Mouse (Mus musculus): ENCODE data around the gene Tekt3.

Tekt3 gene

GRCm38 (mm10) chr11:63058375-63058952 lies 3.0 kb upstream of the Tekt3 start:
- no peak for DNase-seq (ENCODE audit: low spot score in 2 of 2)

DNA sequence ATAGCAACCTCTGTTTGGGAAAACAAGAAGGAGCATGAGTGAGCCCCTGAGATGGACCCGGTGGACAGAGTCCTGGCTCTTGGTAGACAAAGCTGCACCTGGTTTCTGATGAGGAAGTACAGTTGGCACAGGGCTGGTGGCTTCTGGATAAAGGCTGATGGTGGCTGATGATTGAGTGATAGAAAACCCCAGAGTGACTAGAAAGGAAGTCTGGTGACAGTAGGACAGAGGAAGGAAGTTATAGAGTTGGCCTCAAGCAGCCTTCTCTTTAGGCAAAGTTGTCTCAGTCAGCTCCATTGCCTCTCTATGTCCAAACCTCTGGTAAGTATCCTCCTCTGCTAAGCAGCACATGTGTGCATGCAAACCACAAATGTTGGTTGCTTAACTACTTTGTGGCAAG lies 1.5 kb upstream of the Tekt3 start:
- DNase-seq (ENCODE audit: low spot score in 2 of 2) = no peak

DNA sequence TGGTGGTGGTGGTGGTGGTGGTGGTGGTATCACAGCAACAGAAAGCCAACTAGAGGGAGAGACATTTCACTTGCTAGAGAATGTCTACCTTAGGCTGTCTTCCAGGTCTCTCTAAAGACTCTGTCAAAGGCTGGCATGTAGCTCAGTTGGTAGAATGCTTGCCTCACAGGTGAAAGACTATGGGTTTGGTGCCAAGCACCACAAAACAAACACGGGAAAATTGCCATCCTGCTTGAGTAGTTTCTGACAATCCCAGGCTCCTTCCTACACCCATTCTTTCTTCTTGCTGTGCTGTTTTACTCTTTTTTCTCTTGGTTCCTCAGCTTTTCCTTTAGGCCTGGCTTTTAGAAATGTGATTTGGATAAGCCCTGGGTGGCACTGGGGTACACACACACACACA lies 5.1 kb downstream of the Tekt3 start:
- no peak for DNase-seq (ENCODE audit: low spot score in 2 of 2)

GRCm38 (mm10) chr11:63070081-63070480 lies 8.6 kb downstream of the Tekt3 start:
- DNase-seq (ENCODE audit: low spot score in 2 of 2) = no peak

DNA sequence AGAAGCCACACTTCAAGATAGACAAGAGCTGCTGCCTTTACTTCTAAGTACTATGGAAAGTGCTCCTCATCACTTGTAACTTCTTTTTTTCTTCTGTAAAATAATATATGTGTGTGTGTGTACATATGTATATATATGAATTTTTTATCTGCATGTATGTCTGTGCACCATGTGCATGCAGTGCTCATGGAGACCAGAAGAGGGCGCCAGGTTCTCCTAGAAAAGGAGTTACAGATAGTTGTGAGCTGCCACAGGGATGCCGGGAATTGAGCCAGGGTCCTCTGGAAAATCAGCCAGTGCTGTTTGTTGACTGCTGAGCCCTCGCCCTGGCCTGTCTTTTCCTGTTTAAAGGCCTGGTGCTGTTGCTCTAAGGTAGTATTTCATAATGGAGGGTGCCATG lies 23.1 kb downstream of the Tekt3 start:
- no peak for DNase-seq (ENCODE audit: low spot score in 2 of 2)

DNA sequence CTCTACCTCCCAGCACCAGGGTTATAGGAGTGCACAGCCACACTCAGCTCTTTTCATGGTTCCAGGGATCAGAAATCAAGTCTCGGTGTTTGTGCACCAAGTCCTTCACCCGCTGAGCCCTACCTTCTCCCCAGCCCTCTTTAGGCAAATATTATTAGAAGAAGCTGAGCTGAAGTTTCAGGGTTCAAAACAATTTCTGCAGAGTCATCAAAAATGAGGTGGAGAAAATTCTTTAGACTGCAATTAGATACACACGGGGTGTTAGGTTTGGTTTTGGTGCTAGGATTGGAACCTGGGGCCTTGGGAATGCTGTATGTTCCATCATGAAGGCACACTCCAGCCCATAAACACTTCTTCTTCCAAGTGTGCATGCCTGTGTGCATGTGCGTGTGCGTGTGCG lies 27.2 kb downstream of the Tekt3 start:
- DNase-seq (ENCODE audit: low spot score in 2 of 2) = no peak

- DNase-seq (ENCODE audit: low spot score in 2 of 2) = no peak
These were observed 28.8 kb downstream of the Tekt3 start for GRCm38 (mm10) chr11:63090210-63090609.

DNA sequence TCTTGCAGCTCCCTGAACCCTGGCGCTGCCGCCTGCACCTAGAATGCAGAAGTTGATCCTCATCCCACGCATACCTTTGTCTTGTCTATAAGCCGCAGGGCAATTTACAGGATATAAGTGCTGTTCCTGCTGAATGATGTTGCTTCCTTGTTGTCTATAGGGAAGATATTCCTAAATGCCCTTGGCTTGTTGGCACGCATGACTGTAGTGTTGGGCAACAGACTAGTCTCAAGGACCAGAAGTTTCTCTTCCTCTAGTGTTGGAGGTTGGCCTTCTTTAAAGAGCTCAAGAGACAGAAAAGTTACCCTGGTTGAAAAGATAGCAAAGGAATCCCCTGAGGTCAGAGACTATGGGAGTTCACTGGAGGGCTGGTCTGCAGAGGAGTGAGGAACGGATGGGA lies 29.5 kb downstream of the Tekt3 start:
- DNase-seq (ENCODE audit: low spot score in 2 of 2) = no peak

DNA sequence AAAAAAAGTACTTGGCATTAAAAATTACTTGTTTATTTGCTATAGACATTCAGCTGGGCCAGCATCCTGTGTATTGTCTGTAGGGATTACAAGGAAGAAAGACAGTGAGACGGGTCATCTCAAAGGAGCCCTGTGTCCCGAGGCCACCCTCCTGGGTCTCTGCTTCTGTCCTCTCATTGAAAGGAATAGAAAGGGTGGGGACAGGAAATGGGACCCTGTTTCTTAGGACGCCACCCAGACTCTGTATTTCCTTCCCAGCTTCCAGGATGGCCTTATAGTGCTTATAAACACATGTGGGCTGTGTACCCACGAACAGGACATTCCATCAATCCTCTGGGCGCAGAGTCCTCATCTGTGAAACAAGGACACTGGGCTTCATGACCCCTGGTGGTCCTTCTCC lies 30.8 kb downstream of the Tekt3 start:
- no peak for DNase-seq (ENCODE audit: low spot score in 2 of 2)

DNA sequence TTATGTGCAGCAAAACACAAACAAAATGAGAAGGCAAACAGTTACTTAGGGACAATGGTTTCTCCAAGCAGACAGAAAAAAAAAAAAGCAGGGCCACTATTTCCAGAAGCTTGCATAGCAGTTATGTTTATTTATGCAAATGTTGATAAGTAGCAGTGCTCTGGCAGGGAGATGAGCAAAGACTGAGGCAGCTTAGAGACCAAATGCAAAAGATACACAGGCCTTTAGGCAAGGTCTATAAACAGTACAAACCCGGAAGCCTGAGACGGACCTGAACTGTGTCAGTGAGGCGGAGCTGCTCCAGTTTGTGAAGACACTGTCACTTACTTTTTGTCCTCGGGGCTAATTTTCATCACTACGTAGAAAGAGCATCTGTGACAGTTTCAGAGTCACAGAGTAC lies 32.1 kb downstream of the Tekt3 start:
- no peak for DNase-seq (ENCODE audit: low spot score in 2 of 2)

DNA sequence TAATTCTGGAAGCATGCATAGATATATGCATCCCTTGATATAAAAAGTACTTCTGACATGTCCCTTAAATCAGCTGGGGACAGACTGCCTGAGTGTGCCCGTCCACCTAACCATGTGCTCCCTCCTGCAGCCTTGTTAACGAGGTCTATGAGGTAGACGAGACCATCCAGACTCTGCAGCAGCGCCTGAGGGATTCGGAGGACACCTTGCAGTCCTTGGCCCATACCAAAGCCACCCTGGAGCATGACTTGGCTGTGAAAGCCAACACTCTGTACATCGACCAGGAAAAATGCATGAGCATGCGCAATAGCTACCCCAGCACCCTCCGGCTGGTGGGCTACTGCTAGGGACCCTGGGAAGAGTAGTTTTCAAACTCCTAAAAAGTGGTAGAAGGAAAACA lies 33.0 kb downstream of the Tekt3 start:
- no peak for DNase-seq (ENCODE audit: low spot score in 2 of 2)

DNA sequence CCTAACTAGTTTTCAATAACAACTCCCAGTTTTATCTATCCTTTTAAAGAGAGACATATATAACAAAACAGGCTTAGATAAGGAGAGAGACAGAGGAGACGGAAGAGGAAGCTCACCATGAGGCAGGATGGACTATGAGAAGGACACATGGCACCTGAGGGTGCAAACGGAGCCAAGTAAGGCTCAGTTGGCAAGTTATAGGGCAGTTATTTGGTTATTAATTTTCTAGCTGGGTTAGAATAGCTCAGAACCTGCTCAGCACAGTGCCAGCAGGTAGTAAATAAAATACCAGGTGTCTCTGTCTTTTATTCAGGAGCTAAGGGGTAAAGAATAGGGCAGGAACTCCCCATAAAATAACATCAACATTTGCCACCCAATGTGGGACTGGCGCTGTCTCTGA lies 36.6 kb downstream of the Tekt3 start:
- DNase-seq (ENCODE audit: low spot score in 2 of 2) = no peak

DNA sequence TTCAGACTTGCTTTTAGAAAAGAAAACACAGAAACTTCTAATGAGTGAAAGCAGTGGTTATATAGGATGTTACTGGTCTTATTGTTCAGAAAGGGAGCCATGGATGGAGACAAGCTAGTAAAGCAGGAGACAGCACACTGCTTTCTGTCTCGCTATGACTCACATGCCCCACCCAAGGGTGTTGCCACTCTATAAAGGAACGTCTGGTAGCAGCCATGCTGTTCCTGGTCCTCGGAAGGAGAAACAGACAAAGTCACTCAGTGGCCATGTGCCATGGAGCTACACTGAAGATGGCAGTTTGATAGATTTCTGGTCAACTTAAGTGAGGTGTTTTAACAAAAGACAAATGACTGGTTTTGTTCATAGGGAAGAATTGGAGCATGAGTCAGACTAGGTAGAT lies 37.9 kb downstream of the Tekt3 start:
- no peak for DNase-seq (ENCODE audit: low spot score in 2 of 2)

DNA sequence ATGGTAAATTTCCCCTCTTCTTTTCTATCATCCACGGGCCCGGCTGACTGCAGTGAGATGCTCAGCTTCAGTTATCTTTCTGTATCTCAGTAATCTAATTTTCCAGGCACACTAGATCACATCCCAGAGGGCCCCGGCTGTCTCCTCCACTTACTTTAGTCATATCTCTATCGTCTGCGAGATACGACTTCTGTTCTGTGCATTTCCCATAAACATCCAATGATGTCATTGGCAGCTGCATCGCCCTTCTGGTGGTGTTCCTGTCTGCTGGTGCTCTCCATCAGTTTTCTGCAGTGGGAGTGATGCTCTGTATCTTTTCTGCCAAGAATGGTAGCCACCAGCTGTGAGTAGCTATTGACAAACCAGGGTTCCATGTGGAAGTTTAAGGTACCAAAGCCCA lies 41.8 kb downstream of the Tekt3 start:
- DNase-seq (ENCODE audit: low spot score in 2 of 2) = no peak

DNA sequence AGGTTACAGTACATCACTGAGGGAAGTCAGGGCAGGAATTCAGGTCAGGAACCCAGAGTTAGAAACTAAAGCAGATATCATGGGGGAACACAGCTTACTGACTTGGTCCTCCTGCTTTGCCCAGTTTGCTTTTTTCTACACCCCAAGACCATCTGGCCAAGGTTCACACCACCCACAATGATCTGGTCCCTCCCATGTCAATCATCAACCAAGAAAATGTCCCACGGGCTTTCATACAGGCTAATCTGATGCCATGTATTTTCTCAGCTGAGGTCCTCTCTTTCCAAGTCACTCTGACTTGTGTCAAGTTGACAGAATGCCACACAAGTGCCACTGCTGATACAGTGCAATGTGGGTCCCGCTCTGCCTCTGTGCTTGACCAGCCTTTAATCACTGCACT lies 42.6 kb downstream of the Tekt3 start:
- no peak for DNase-seq (ENCODE audit: low spot score in 2 of 2)

DNA sequence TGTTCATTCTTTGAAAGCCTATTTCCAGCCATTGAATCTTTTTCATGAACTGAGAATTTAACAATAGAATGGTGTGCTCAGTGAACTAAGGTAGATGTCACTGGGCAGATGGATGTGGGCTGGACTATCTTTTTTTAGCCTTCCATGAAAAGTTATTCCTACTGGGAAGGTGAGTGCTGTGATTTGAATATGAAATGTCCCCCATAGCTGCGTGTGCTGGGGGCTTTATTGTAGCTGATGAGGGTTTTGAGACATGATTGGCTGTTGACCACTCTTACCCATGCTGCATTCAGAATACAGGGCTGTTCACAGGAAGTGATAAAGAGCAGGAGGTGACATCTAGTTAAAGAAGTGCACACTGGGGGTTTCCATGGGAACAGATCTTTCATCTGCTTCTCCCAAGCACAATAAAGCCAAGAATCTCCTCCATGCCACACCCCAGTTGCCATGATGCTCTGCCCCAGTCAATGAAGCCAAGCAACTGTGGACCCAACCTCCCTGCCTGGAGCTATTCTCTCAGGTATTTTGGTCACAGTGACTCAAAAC lies 47.8 kb downstream of the Tekt3 start:
- DNase-seq (ENCODE audit: low spot score in 2 of 2) = no peak

DNA sequence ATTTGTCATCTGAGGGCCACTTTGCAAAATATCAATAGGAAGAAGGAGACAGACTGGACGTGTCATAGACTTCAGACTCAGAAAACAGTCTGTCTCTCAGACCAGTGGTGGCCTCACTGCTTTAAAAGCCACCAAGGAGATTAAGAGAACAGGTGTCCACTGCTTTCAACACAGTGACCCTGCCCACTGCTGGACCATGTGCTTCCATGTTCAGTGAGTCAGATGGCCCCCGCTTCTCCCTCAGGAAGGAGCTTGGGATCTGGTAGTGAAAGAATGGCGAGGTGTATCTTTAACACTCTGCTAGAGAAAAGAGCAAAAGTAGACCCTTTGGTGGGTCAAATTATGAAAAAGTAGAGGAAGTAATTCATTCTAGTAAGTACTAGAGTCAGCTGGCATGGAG lies 48.9 kb downstream of the Tekt3 start:
- DNase-seq (ENCODE audit: low spot score in 2 of 2) = no peak

DNA sequence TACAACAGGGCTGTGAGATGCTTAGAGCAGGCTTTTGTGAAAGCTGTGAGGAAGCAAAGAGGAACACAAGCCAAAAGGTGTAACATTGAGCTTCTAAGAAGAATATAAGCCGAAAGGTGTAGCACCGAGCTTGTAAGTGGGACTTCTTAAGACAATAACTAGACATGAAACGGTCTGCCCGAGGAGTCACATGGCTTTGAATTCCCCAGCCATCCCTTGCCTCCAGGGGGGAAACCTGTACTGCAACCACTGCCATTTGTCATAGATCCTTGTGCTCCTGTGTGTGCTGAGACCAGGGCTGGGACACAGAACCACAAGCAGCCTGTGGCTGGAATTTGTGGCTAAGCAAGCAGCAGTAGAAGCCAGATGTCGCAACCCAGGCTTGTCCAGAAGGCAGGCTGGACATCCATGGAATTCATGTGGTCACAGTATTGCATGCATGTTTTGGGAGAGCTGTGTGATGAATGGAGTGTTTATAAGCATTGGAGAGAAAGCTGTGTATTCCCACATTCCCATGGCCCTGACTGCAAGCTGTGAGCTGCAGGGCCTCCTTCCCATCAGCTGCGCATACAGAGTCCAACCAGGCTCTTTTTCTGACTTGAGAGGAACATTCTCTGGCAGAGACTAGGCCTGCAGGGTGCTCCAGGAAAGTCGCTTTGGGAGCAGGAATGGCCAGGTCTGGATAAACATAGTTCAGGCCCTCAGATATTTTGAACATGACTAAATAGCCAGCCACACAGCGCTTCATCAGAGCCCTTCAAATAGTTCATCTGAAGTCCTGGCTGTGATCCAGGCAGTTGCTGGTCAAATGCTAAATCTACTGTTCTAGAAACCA lies 53.6 kb downstream of the Tekt3 start:
- no peak for DNase-seq (ENCODE audit: low spot score in 2 of 2)

GRCm38 (mm10) chr11:63116652-63117051 lies 55.2 kb downstream of the Tekt3 start:
- no peak for DNase-seq (ENCODE audit: low spot score in 2 of 2)

GRCm38 (mm10) chr11:63117266-63117665 lies 55.8 kb downstream of the Tekt3 start:
- no peak for DNase-seq (ENCODE audit: low spot score in 2 of 2)

DNA sequence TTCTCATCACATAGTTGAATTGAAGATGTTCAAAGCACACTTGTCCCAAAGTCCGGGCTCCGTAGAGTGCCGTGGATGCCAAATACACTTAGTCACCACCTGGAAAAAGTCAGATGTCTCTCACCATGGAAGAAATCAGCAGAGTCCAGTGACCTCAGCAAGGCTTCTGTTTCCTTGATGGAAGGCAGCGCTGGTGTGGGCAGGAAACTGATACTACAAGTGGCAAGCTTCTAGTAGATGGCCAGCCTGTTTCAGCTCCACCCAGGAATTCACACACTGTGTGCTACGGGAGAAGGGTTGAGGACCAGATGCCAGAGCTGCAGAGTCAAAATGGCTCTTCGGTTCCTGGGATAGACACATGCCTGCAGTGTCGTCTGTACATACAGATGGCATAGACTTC lies 58.3 kb downstream of the Tekt3 start:
- no peak for DNase-seq (ENCODE audit: low spot score in 2 of 2)

- DNase-seq (ENCODE audit: low spot score in 2 of 2) = no peak
These were observed 60.8 kb downstream of the Tekt3 start for GRCm38 (mm10) chr11:63122249-63122648.

DNA sequence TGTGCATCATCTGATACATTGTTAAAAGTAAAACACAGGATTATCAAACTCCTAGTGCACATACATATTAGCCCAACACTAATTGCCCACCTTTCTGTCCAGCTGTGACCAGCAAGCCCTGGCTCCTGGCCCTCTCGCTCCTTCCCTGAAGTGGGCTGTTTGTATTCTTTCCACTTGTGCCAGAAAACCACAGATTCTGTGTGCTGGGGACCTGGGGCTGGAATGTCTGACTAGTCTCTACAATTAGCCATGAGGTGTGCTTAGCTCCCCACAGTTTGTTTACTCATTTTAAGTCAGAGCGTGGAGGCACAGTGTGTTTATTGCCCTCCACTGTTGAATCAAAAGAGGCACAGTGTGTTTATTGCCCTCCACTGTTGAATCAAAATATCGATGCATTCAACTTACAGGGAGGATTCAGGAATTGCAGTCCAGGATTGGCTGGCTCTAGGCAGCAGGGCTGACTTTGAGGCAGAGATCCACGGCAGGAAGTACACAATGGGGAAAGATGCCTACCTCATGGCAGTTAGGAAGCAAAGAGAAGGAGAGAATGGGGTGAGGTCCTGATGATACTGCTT lies 61.4 kb downstream of the Tekt3 start:
- DNase-seq (ENCODE audit: low spot score in 2 of 2) = no peak
